ENCODE assay signal across 32 mouse cellular contexts in the genomic region with DNA sequence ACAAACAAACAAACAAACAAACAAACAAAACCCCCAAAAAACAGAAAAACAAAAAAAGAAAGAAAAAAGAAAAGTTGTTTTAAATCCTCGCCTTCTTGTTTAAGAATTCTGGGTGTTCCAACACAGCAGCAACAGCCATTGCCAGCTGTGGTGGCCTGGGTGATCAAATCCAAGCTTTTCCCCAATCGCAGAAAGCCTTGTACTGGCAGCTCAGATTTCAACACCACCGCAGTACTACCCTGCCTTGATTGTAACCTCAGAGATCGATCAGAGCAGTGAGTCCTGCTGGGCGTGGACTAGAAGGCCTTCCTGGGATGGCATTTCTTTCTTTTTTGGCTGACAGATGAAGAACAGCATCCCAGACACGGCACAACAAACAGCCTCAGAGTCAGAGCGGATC.
"Had no signal": no experiment of that assay in that cellular context is flagged by ENCODE, and none has a peak within 500 bp of the region (broad histone marks: within the 10 kb centered on the region; RNA-seq: fewer than 3 reads in every experiment).

No protein-coding gene starts in this region.

- DNase-seq: left cerebral cortex, postnatal 4 days; liver; liver, embryonic 13.5 days; liver, postnatal 0 days; lung, adult 18-20 months; lung, adult 2 months; lung, embryonic 14.5 days; lung, postnatal 10 days; lung, postnatal 14 days; lung, postnatal 36 days; lung, postnatal 4 days; midbrain, embryonic 14.5 days had no signal

- ATAC-seq: liver, postnatal 0 days; lung, postnatal 0 days; midbrain, embryonic 13.5 days; midbrain, embryonic 15.5 days; midbrain, embryonic 16.5 days had no signal

- H3K27me3 ChIP-seq: limb, embryonic 12.5 days; limb, embryonic 13.5 days; limb, embryonic 15.5 days; liver, embryonic 13.5 days; liver, embryonic 15.5 days; lung, embryonic 15.5 days; midbrain, embryonic 12.5 days; midbrain, embryonic 13.5 days; midbrain, embryonic 15.5 days; neural tube, embryonic 12.5 days had no signal

- H3K9me3 ChIP-seq: limb, embryonic 10.5 days; limb, embryonic 12.5 days; limb, embryonic 13.5 days; limb, embryonic 15.5 days; liver, embryonic 13.5 days; liver, embryonic 15.5 days; lung, embryonic 15.5 days; megakaryocyte, embryonic 14.5 days; midbrain, embryonic 10.5 days; midbrain, embryonic 12.5 days; midbrain, embryonic 13.5 days; midbrain, embryonic 15.5 days; neural tube, embryonic 12.5 days had no signal

- H3K36me3 ChIP-seq: liver, embryonic 13.5 days; liver, embryonic 15.5 days; midbrain, embryonic 15.5 days had no signal

- H3K4me2 ChIP-seq: limb, embryonic 12.5 days; limb, embryonic 13.5 days; limb, embryonic 15.5 days; liver, embryonic 11.5 days; liver, embryonic 13.5 days; liver, embryonic 15.5 days; lung, embryonic 14.5 days; lung, embryonic 15.5 days; midbrain, embryonic 11.5 days; midbrain, embryonic 12.5 days; midbrain, embryonic 13.5 days; midbrain, embryonic 15.5 days; neural tube, embryonic 12.5 days had no signal

- H3K4me1 ChIP-seq: limb, embryonic 12.5 days; limb, embryonic 13.5 days; limb, embryonic 15.5 days; liver, embryonic 13.5 days; midbrain, embryonic 12.5 days; midbrain, embryonic 13.5 days; midbrain, embryonic 15.5 days had no signal

- H3K27ac ChIP-seq: left cerebral cortex, adult 2 months; limb, embryonic 10.5 days; limb, embryonic 12.5 days; limb, embryonic 13.5 days; limb, embryonic 15.5 days; liver, embryonic 13.5 days; liver, embryonic 14.5 days; liver, embryonic 15.5 days; lung, embryonic 15.5 days; macrophage; midbrain, embryonic 10.5 days; midbrain, embryonic 12.5 days; midbrain, embryonic 13.5 days; midbrain, embryonic 15.5 days; neural tube, embryonic 12.5 days had no signal

- H3K4me3 ChIP-seq: left cerebral cortex, adult 2 months; limb, embryonic 10.5 days; limb, embryonic 12.5 days; limb, embryonic 13.5 days; limb, embryonic 15.5 days; liver, embryonic 13.5 days; liver, embryonic 15.5 days; lung, embryonic 15.5 days; megakaryocyte, embryonic 14.5 days; midbrain, embryonic 10.5 days; midbrain, embryonic 12.5 days; midbrain, embryonic 13.5 days; midbrain, embryonic 15.5 days; myocyte; neural tube, embryonic 12.5 days had no signal

- H3K9ac ChIP-seq: limb, embryonic 12.5 days; limb, embryonic 13.5 days; limb, embryonic 15.5 days; liver, embryonic 13.5 days; liver, embryonic 14.5 days; liver, embryonic 15.5 days; liver, postnatal 0 days; lung, embryonic 14.5 days; lung, embryonic 15.5 days; midbrain, embryonic 12.5 days; midbrain, embryonic 13.5 days; midbrain, embryonic 15.5 days; neural tube, embryonic 12.5 days had no signal
